In genomic region chr7:112495950-112496349, GRCm38 (mm10) we compare ENCODE assay signal across 11 mouse cellular contexts.
A peak's percentile ranks its signal among the peaks of the same experiment; 100 is the strongest.
DNase-seq lines count a peak whose midpoint lies in the region; ATAC-seq and TF ChIP-seq lines count a peak whose summit lies in the region.
"Had no signal": no experiment of that assay in that cellular context is flagged by ENCODE, and none has a peak within 500 bp of the region (broad histone marks: within the 10 kb centered on the region; RNA-seq: fewer than 3 reads in every experiment).

No protein-coding gene starts in this region.

- H3K36me3 ChIP-seq in lung, postnatal 0 days (ENCODE audit: insufficient read depth, low read length), result no peaks in the 10 kb centered on the region
- H3K36me3 ChIP-seq in kidney, postnatal 0 days (ENCODE audit: insufficient read depth, low read length), result no peaks in the 10 kb centered on the region
- no peaks in the 10 kb centered on the region for H3K36me3 ChIP-seq in stomach, postnatal 0 days (ENCODE audit: control insufficient read depth, insufficient read depth, low read length)
- H3K36me3 ChIP-seq in heart, embryonic 10.5 days, result no peaks in the 10 kb centered on the region

- 36% methylated on average over 8 of the region's 8 CpGs for WGBS in lung, postnatal 0 days
- WGBS in kidney, postnatal 0 days, result 40% methylated on average over 8 of the region's 8 CpGs
- 35% methylated on average over 8 of the region's 8 CpGs for WGBS in stomach, postnatal 0 days
- 85% methylated on average over 8 of the region's 8 CpGs for WGBS in heart, embryonic 10.5 days

- no peak overlapping the region for H3K9ac ChIP-seq in lung, postnatal 0 days (replicated peaks; ENCODE audit: low read depth)
- H3K9ac ChIP-seq in kidney, postnatal 0 days (ENCODE audit: low read depth, low read length), result no peak overlapping the region
- no peak overlapping the region for H3K9ac ChIP-seq in stomach, postnatal 0 days (ENCODE audit: low read length)

- intact Hi-C loops in gastrocnemius, adult 2 months (cut with DNase I), result no loop called here

- ATAC-seq in lung, postnatal 0 days, result peak; percentile 48
- no peak for ATAC-seq in kidney, postnatal 0 days (replicated peaks; ENCODE audit: low FRiP score, low read depth)
- no peak for ATAC-seq in stomach, postnatal 0 days (ENCODE audit: low FRiP score, low TSS enrichment)
- ATAC-seq: hindbrain, embryonic 16.5 days had no signal

- no peak for DNase-seq in gastrocnemius, adult 2 months
- DNase-seq in gastrocnemius, postnatal 4 days (ENCODE audit: low spot score in 2 of 2), result no peak
- peak; percentile 61 for DNase-seq in lung, postnatal 0 days (ENCODE audit: low spot score)
- DNase-seq in lung, adult 18-20 months, result no peak
- DNase-seq in kidney, postnatal 0 days (ENCODE audit: low spot score), result peak; percentile 88
- no peak for DNase-seq in stomach, postnatal 0 days (ENCODE audit: low spot score)
- DNase-seq in thymus, postnatal 10 days (ENCODE audit: low spot score in 2 of 2), result no peak
- DNase-seq in heart, embryonic 10.5 days (ENCODE audit: low spot score), result no peak
- DNase-seq: cerebellum, adult 11 months; right cerebral cortex, postnatal 14 days had no signal

- H3K27ac ChIP-seq in gastrocnemius, adult 2 months, result peak overlapping the region; percentile 20; the same call in 1 of the 2 replicates
- H3K27ac ChIP-seq in lung, postnatal 0 days (ENCODE audit: low read length), result peak overlapping the region; percentile 22
- H3K27ac ChIP-seq in kidney, postnatal 0 days, result peak overlapping the region; percentile 69
- peak overlapping the region; percentile 83 for H3K27ac ChIP-seq in stomach, postnatal 0 days (replicated peaks)
- no peak overlapping the region for H3K27ac ChIP-seq in heart, embryonic 10.5 days

- peak; percentile 28; the same call in 1 of the 2 replicates for TF ChIP-seq EP300 in lung, postnatal 0 days (IDR thresholded peaks at IDR 0.05)
- TF ChIP-seq EP300 in stomach, postnatal 0 days (optimal IDR thresholded peaks at IDR 0.05), result no peak

- no peak overlapping the region for H3K4me3 ChIP-seq in gastrocnemius, adult 2 months
- no peak overlapping the region for H3K4me3 ChIP-seq in lung, postnatal 0 days (ENCODE audit: low read depth, low read length)
- H3K4me3 ChIP-seq in kidney, postnatal 0 days (replicated peaks; ENCODE audit: low read depth, low read length), result no peak overlapping the region
- no peak overlapping the region for H3K4me3 ChIP-seq in stomach, postnatal 0 days (ENCODE audit: low read depth, low read length)
- no peak overlapping the region for H3K4me3 ChIP-seq in heart, embryonic 10.5 days

- no peaks in the 10 kb centered on the region for H3K9me3 ChIP-seq in lung, postnatal 0 days (ENCODE audit: low read length)
- no peaks in the 10 kb centered on the region for H3K9me3 ChIP-seq in kidney, postnatal 0 days (replicated peaks; ENCODE audit: low read length)
- H3K9me3 ChIP-seq in stomach, postnatal 0 days (ENCODE audit: control insufficient read depth, low read length), result no peaks in the 10 kb centered on the region
- H3K9me3 ChIP-seq in heart, embryonic 10.5 days, result no peaks in the 10 kb centered on the region

- peaks cover 16% of the 10 kb centered on the region; the same call in 1 of the 2 replicates for H3K4me1 ChIP-seq in lung, postnatal 0 days (ENCODE audit: insufficient read depth, low read depth, low read length)
- peaks cover 33% of the 10 kb centered on the region for H3K4me1 ChIP-seq in kidney, postnatal 0 days (replicated peaks; ENCODE audit: insufficient read depth, low read length)
- H3K4me1 ChIP-seq in stomach, postnatal 0 days (replicated peaks; ENCODE audit: control insufficient read depth, insufficient read depth), result peaks cover 27% of the 10 kb centered on the region
- peaks cover 58% of the 10 kb centered on the region for H3K4me1 ChIP-seq in heart, embryonic 10.5 days

- no peaks in the 10 kb centered on the region for H3K27me3 ChIP-seq in lung, postnatal 0 days (replicated peaks; ENCODE audit: insufficient read depth, low read length)
- H3K27me3 ChIP-seq in kidney, postnatal 0 days (ENCODE audit: insufficient read depth, low read length), result no peaks in the 10 kb centered on the region
- no peaks in the 10 kb centered on the region for H3K27me3 ChIP-seq in stomach, postnatal 0 days (ENCODE audit: control insufficient read depth, insufficient read depth, low read length)
- H3K27me3 ChIP-seq in heart, embryonic 10.5 days (ENCODE audit: insufficient read depth, poor library complexity, severe bottlenecking), result no peaks in the 10 kb centered on the region

- H3K4me2 ChIP-seq in lung, postnatal 0 days (replicated peaks; ENCODE audit: low read depth, low read length), result no peak overlapping the region
- no peak overlapping the region for H3K4me2 ChIP-seq in kidney, postnatal 0 days (ENCODE audit: low read length)
- H3K4me2 ChIP-seq in stomach, postnatal 0 days (replicated peaks; ENCODE audit: low read depth), result no peak overlapping the region

- no peak for TF ChIP-seq CTCF in gastrocnemius, adult 2 months (IDR thresholded peaks at IDR 0.05)
- no peak for TF ChIP-seq CTCF in lung, postnatal 0 days (IDR thresholded peaks at IDR 0.05)
- no peak for TF ChIP-seq CTCF in kidney, postnatal 0 days (IDR thresholded peaks at IDR 0.05; ENCODE audit: low read depth)
- TF ChIP-seq CTCF in stomach, postnatal 0 days (IDR thresholded peaks at IDR 0.05; ENCODE audit: low read depth), result no peak

Comparison
In these comparisons a context has a peak if more than half of its experiments do, and no peak if none do; other contexts are left out.
1. DNase-seq: peak in lung, postnatal 0 days (single experiment) and kidney, postnatal 0 days (single experiment); none in gastrocnemius, adult 2 months (single experiment), gastrocnemius, postnatal 4 days (0 of 2), lung, adult 18-20 months (0 of 2), stomach, postnatal 0 days (single experiment), thymus, postnatal 10 days (0 of 2) and heart, embryonic 10.5 days (single experiment).